Mouse (Mus musculus) thymus, adult 2 months (tissue): Measurements from ENCODE around the gene Baiap2. TPM values are rescaled to one million over a fixed set of nuclear protein-coding genes. Genes with fewer than 3 reads are reported as not detected.

Source experiments
- DNase-seq: peaks from one replicate; pipeline ENCODE4 v3.0.0; 2021
- H3K27ac ChIP-seq: fragments of 200-500 bp; 2 replicates; pipeline ENCODE4 v1.5.1; 2012; ENCODE audit warnings: low read length, control low read depth; ENCODE audit not compliant: control insufficient read depth, insufficient read depth
- H3K27me3 ChIP-seq: fragments of 200-500 bp; 2 replicates; pipeline ENCODE4 v1.6.1; 2012; ENCODE audit warnings: mild to moderate bottlenecking, low read length, moderate library complexity, mixed read lengths; ENCODE audit not compliant: control insufficient read depth, insufficient read depth
- H3K36me3 ChIP-seq: fragments of 200-500 bp; 2 replicates; pipeline ENCODE4 v1.6.1; 2012; ENCODE audit warnings: mild to moderate bottlenecking, low read length, moderate library complexity; ENCODE audit not compliant: control insufficient read depth, insufficient read depth
- H3K4me1 ChIP-seq: fragments of 200-500 bp; replicated peaks from 2 replicates; pipeline ENCODE4 v1.6.1; 2012; ENCODE audit warnings: low read length; ENCODE audit not compliant: control insufficient read depth, insufficient read depth
- H3K4me3 ChIP-seq: fragments of 200-500 bp; 2 replicates; pipeline ENCODE4 v1.5.1; 2012; ENCODE audit warnings: mild to moderate bottlenecking, low read length, control low read depth, moderate library complexity; ENCODE audit not compliant: control insufficient read depth, insufficient read depth
- CTCF ChIP-seq: fragments of 200-500 bp; IDR thresholded peaks from 2 replicates; pipeline ENCODE4 v1.5.1; 2012; ENCODE audit warnings: mild to moderate bottlenecking, control low read depth, low read length, moderate library complexity, borderline replicate concordance; ENCODE audit not compliant: control insufficient read depth, poor library complexity, insufficient read depth; ENCODE audit errors: extremely low read depth
- POLR2A ChIP-seq: fragments of 200-500 bp; IDR thresholded peaks from 2 replicates; pipeline ENCODE4 v1.6.1; 2012; ENCODE audit warnings: mild to moderate bottlenecking, low read length, control low read depth, moderate library complexity; ENCODE audit not compliant: control insufficient read depth, poor library complexity, insufficient read depth; ENCODE audit errors: extremely low read depth
- WGBS: fragments of 180-500 bp; shearing (Covaris S2); methylation state at CpG from one replicate; pipeline ENCODE4 v1.1.7; 2018; 5-methylcytosine and 5-hydroxymethylcytosine counted together
- polyA plus RNA-seq: library from polyadenylated mRNA; depleted of rRNA; stranded (reverse); fragments of >200 nt; gene quantifications from 2 replicates; pipeline ENCODE4 v1.2.3, GENCODE M21; 2012

The Baiap2 gene
- polyA plus RNA-seq, 1 experiment = 59.8 TPM

DNA sequence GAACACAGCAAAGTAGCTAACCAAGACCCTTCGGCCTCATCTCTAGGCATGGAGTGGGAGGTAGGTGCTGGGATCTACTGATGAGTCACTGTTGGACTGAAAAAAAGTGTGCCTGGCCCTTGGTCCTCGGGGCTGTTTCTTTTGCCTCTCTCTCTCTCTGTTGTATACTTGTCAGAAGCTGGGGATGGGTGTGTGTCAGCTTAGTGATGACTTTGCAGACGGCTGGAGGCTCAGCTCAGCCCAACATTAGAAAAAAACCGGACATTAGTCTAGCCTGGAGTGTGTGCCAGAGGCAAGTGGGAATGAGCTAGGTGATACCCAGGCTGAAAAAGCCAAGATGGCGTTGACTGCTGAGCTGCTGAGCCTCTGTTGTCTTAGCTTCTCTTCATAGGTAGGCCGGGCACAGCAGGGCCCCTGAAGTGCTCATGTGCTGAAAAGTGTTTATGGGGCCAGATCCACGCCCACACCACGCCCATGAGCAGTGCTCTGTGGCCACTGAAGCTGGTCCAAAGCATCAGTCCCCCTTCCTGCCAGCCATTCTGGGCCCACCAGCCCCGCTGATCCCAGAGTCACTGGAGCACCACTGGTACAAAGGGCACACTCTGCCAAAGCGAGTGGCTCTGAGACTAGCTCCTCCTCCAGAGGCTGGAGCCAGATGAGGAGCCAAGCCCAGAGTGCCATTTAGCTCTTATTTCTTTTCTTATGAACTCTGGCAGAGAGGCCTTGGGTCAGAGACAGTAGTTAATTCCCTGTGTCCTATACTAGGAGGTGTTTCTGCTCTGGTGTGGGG is 37.2 kb downstream of the Baiap2 start:
- Histone ChIP-seq H3K27ac (no peak overlapping the region), H3K27me3 (no peaks in the 10 kb centered on the region), H3K36me3 (no peaks in the 10 kb centered on the region; the same call in 1 of the 2 replicates), H3K4me3 (no peak overlapping the region), H3K4me1 (no peaks in the 10 kb centered on the region)
- no peak for DNase-seq
- WGBS = 95% methylated on average over 10 of the region's 10 CpGs
- no peak for TF ChIP-seq POLR2A
- TF ChIP-seq CTCF = no peak

DNA sequence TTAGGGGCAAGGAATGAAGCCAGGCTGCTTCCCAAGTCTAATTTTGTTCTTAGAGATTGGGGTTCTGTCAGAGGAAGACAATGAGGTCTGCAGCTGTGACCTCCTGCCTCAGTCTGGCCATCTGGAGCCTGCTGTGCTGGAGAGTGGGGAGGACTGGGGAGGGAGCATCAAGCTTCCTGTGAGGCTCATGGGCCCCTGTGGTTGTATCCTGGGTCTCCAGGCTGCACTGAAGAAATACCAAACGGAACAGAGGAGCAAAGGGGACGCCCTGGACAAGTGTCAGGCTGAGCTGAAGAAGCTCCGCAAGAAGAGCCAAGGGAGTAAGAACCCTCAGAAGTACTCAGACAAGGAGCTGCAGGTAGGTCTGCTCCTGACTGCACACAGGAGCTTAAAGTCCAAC is 39.2 kb downstream of the Baiap2 start:
- Histone ChIP-seq H3K36me3 (no peaks in the 10 kb centered on the region; the same call in 1 of the 2 replicates), H3K27me3 (no peaks in the 10 kb centered on the region), H3K27ac (no peak overlapping the region), H3K4me1 (no peaks in the 10 kb centered on the region), H3K4me3 (no peak overlapping the region)
- TF ChIP-seq POLR2A (no peak), CTCF (no peak)
- DNase-seq = no peak
- WGBS = 51% methylated on average over 3 of the region's 3 CpGs

DNA sequence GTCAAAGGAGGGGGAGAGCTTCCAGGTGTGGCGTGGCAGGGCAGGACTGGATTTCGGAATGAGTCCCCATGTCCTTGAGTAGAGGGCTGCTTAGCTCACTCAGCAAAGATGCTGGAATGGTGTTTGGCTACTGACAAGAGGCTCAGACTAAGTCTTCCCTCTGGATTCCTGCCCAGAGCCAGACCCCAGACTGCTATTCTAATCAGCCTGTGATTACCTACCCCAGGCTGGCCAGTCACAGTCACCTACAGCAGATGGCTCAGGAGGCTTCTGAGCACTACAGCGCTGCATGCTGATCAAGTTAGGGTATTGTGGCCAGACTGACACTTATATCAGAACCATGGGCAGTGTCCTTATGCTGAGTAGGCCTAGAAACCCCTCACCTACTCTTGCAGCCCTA is 39.7 kb downstream of the Baiap2 start:
- Histone ChIP-seq H3K4me3 (no peak overlapping the region), H3K27ac (no peak overlapping the region), H3K27me3 (no peaks in the 10 kb centered on the region), H3K36me3 (no peaks in the 10 kb centered on the region; the same call in 1 of the 2 replicates), H3K4me1 (no peaks in the 10 kb centered on the region)
- TF ChIP-seq POLR2A (no peak), CTCF (no peak)
- 96% methylated on average over 3 of the region's 3 CpGs for WGBS
- no peak for DNase-seq

DNA sequence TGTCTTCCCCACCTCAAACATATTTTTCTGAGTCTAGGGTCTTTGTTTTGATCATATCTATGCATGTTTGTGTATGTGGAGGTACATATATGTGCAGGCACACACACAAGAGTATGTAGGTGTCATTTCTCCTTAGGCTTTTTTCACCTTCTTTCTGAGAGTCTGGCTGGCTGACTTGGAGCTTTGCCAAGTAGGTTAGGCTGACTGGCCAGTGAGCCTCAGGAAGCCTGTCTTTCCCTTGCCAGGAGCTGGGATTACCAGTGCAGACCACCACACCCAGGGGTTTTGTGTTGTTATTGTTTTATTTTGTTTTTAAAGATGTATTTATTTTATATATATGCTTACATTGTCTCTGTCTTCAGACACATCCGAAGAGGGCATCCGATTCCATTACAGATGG is 40.6 kb downstream of the Baiap2 start:
- no peaks in the 10 kb centered on the region; the same call in 1 of the 2 replicates for H3K36me3 ChIP-seq
- no peak for DNase-seq
- TF ChIP-seq CTCF (no peak), POLR2A (no peak)
- H3K4me1 ChIP-seq = no peaks in the 10 kb centered on the region
- WGBS = 97% methylated on average over 2 of the region's 2 CpGs
- no peaks in the 10 kb centered on the region for H3K27me3 ChIP-seq
- no peak overlapping the region for H3K4me3 ChIP-seq
- H3K27ac ChIP-seq = no peak overlapping the region

DNA sequence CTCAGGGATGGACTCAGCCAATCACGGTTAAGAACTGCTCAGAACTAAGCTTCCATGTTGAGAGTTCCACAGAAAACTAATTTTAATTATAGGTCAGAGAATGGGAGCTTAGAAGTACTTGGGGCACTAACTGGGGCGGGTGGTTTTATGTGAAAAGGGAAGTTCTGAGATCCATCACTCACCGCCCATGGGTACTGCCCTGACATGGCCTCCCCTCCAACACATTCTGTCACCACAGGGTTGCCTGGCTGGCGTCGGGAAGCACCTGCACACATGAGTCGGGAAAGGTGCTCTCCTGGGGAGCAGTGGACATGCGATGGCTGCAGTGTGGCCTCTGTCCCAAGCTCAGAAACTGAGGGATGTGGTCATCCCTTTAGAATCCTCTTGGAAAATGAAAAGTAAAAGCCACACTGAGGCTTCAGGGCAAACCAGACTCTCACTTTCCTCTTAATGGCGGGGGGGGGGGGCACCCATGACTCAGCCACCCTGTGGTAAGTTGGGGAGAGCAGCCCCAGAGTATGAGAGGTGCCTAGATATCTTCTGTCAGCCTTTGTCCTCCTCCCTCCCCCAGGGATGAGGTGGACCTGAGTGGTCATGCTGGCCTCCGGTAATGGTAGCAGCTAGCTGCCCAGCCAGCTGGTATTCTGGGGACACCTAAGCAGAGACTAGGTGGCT is 44.3 kb downstream of the Baiap2 start:
- no peak for TF ChIP-seq POLR2A
- TF ChIP-seq CTCF = no peak
- Histone ChIP-seq H3K36me3 (no peaks in the 10 kb centered on the region; the same call in 1 of the 2 replicates), H3K4me3 (no peak overlapping the region), H3K4me1 (peaks cover 4% of the 10 kb centered on the region; the same call in 1 of the 2 replicates), H3K27me3 (no peaks in the 10 kb centered on the region), H3K27ac (no peak overlapping the region)
- WGBS = 39% methylated on average over 9 of the region's 9 CpGs
- no peak for DNase-seq

DNA sequence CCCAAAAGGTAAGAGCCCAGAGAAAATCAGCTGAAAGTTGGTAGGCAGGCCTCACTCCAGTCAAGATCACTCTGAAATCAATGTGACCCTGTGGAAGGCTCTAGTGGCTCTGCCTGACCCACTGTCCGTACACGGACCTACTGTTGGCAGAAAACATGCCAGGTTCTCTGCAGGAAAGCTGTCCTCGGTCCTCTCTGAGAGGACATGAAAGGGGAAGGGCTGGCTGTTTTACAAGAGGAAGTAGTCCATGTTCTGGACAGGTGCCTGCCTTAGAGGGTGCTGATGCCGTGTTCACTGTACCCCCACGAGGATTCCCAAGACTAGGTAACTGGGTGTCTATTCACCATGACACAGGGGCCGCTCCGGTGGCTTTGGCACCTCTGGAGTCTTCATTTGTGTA is 45.3 kb downstream of the Baiap2 start:
- WGBS = 55% methylated on average over 7 of the region's 7 CpGs
- Histone ChIP-seq H3K4me3 (no peak overlapping the region), H3K27ac (no peak overlapping the region), H3K36me3 (no peaks in the 10 kb centered on the region; the same call in 1 of the 2 replicates), H3K4me1 (peaks cover 4% of the 10 kb centered on the region; the same call in 1 of the 2 replicates), H3K27me3 (no peaks in the 10 kb centered on the region)
- TF ChIP-seq CTCF = no peak
- no peak for TF ChIP-seq POLR2A
- DNase-seq = no peak

DNA sequence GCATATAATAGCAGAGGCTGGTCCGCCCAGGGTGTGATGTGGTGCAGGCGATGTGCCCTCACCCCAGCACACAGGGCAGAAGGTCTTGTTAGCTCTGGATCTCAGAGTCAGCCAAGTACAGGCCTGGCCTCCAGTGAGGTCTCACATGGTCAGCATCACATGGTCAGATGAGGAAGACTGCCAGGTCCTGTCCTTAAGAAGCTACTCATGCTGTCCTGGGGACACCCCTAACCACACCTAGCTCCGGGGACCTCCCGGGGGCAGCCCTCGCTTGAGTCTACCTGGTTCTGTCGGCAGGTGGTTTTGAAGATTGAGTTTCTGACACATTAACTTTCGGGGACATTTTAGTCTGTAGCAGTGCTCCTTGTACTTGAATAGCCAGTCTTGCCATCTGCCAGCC is 45.8 kb downstream of the Baiap2 start:
- 97% methylated on average over 7 of the region's 7 CpGs for WGBS
- no peak overlapping the region for H3K27ac ChIP-seq
- H3K4me1 ChIP-seq = peaks cover 4% of the 10 kb centered on the region; the same call in 1 of the 2 replicates
- no peaks in the 10 kb centered on the region for H3K27me3 ChIP-seq
- no peak for TF ChIP-seq CTCF
- TF ChIP-seq POLR2A = no peak
- no peaks in the 10 kb centered on the region; the same call in 1 of the 2 replicates for H3K36me3 ChIP-seq
- no peak overlapping the region for H3K4me3 ChIP-seq
- no peak for DNase-seq
